Mouse (Mus musculus) heart, adult 2 months (tissue): ENCODE measurements around the gene Krt81.

Experiments used
- CTCF ChIP-seq: fragments of 200-600 bp; IDR thresholded peaks from 2 replicates; pipeline ENCODE4 v1.8.1; 2022; ENCODE audit warnings: antibody characterized with exemption, mild to moderate bottlenecking, moderate library complexity
- EP300 ChIP-seq: fragments of 200-500 bp; IDR thresholded peaks from 2 replicates; pipeline ENCODE4 v1.6.1; 2011; ENCODE audit warnings: low read depth, low read length, control low read depth; ENCODE audit not compliant: insufficient read depth
- POLR2A ChIP-seq: fragments of 200-500 bp; IDR thresholded peaks from 2 replicates; pipeline ENCODE4 v1.6.1; 2011; ENCODE audit warnings: mild to moderate bottlenecking, low read depth, low read length, control low read depth; ENCODE audit not compliant: insufficient read depth

DNA sequence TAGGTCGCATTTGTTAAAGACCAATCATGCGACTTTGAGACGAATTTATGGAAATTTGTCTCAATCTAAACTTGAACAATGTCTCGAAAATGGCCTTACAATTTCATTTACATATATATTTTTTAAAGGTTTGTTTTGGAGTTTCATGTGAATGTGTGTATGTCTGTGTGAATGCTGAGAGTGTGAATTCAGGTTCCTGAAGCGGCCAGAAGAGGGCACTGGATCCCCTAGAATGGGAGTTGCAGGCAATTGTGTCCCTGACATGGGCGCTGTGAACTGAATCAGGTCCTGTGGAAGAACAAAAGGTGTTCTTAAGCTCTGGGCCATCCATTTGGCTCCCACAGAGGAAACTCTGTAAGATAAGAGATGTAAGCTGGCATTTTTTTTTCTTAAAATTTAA is 7.7 kb downstream of the Krt81 start:
- TF ChIP-seq EP300 (no peak), POLR2A (no peak), CTCF (no peak)
